Mouse (Mus musculus) G1E (cell line): ENCODE data around the gene Rcsd1.

ENCODE experiments used
- CTCF ChIP-seq: IDR thresholded peaks from 2 replicates; pipeline ENCODE4 v1.5.1; 2012; ENCODE audit warnings: low read depth, low read length, inconsistent platforms, mixed read lengths
- TAL1 ChIP-seq: conservative IDR thresholded peaks from 2 replicates; pipeline ENCODE4 v1.6.1; 2012; ENCODE audit warnings: low read depth, low read length, inconsistent platforms, mixed read lengths

DNA sequence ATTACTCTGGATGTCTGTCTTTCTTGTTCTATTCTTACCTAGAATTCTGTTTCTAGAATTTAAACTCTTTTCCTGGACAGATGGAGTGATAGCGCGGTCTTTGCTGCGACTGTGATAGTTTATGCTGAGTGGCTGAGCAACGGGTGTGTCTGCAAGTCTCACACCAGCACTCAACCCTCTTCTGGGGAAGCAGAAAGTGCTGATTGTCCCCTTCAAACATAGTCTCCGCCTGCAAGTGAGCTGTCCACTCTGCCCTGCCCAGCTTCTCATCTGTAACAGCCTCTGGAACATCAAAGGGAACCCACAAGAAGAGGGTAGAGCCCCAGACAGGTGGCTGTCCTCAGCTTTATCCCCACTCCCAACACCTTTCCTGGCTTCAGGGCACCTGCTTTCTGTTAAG is 19.7 kb downstream of the Rcsd1 start:
- no peak for TF ChIP-seq CTCF
- TF ChIP-seq TAL1: no peak
